Mouse (Mus musculus): ENCODE data around the gene BC051665. TPM values are rescaled to one million over a fixed set of nuclear protein-coding genes. Genes with fewer than 3 reads are reported as not detected.

The BC051665 gene
- not detected in 2 replicates for polyA plus RNA-seq (2015; fragmentation: Nextera tagmentation; extraction: Ambion mirVana)

DNA sequence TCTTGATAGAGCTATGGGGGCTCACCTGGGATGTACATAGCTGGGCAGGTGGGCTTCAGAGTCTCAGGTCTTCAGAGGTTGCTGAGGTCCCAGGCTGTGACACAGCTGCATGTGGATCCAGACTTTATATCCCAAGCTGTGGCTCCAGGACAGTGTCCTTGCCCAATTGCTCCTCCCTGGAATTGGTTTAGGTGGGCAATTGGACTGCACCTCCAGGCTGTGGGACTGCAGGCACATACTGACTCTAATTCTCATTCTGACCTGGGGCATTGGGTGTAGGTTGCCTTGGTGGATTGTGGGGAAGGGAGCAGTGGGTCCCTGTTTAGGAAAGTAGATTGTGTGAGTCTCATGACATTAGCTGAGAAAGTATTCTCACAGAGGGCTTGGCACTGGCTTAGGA lies at the start of gene BC051665:
BC051665 (minus strand) TSS at position 101 of the 400 bp plus-strand sequence.
- TF ChIP-seq CTCF (IDR thresholded peaks at IDR 0.05; ENCODE audit: low read depth): no peak

DNA sequence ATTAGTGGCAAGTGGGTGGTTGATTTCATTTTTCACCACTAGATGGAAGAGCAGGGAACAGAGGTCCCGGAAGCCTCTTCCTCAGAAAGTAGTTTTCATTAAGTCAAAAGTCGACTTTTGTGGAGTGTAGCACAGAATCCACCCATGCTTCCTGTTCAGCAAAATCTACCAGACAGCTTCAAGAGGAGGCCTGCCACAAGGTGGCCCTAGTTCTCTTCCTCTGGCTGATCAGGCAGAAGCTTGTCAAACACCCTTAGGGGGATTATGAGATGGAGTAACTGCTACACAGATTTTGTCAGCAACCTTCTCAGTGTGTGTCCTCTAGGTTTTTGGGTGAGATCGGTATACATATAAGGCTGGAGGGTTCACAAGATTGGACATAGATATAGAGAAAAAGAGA lies 39.9 kb upstream of the BC051665 start:
- no peak overlapping the region for H3K4me2 ChIP-seq (replicated peaks; ENCODE audit: low read depth)
- 52% methylated on average over 3 of the region's 3 CpGs for WGBS

More for the DNA sequence above, at the start of gene BC051665:
- no peaks in the 10 kb centered on the region for H3K4me1 ChIP-seq (replicated peaks; ENCODE audit: control insufficient read depth, insufficient read depth, low read length)
- H3K4me3 ChIP-seq (ENCODE audit: low read depth, low read length): no peak within 1 kb of the TSS
- ATAC-seq: no peak
- H3K9me3 ChIP-seq (ENCODE audit: control insufficient read depth): no peaks in the 10 kb centered on the region
- no peak within 1 kb of the TSS for H3K4me2 ChIP-seq (replicated peaks; ENCODE audit: low read depth)
- no peak within 1 kb of the TSS for H3K27ac ChIP-seq (ENCODE audit: low read depth, low read length)
- H3K36me3 ChIP-seq (ENCODE audit: control insufficient read depth, insufficient read depth): no peaks in the 10 kb centered on the region
- no peaks in the 10 kb centered on the region for H3K27me3 ChIP-seq (replicated peaks; ENCODE audit: control insufficient read depth, insufficient read depth, low read length)
- H3K9ac ChIP-seq (ENCODE audit: low read depth, low read length): no peak within 1 kb of the TSS

GRCm38 (mm10) chr13:60820486-60821175 lies 34.5 kb upstream of the BC051665 start:
- no peaks in the 10 kb centered on the region for H3K36me3 ChIP-seq (ENCODE audit: control insufficient read depth, insufficient read depth)
- H3K9ac ChIP-seq (ENCODE audit: low read depth, low read length): no peak overlapping the region
- no peak overlapping the region for H3K27ac ChIP-seq (ENCODE audit: low read depth, low read length)
- no peak overlapping the region for H3K4me2 ChIP-seq (replicated peaks; ENCODE audit: low read depth)
- WGBS: 50% methylated on average over 3 of the region's 3 CpGs
- no peak overlapping the region for H3K4me3 ChIP-seq (ENCODE audit: low read depth, low read length)
- H3K27me3 ChIP-seq (replicated peaks; ENCODE audit: control insufficient read depth, insufficient read depth, low read length): no peaks in the 10 kb centered on the region
- peak; percentile 68; the same call in 1 of the 2 replicates for ATAC-seq
- no peaks in the 10 kb centered on the region for H3K9me3 ChIP-seq (ENCODE audit: control insufficient read depth)
- no peaks in the 10 kb centered on the region for H3K4me1 ChIP-seq (replicated peaks; ENCODE audit: control insufficient read depth, insufficient read depth, low read length)
- TF ChIP-seq CTCF (IDR thresholded peaks at IDR 0.05; ENCODE audit: low read depth): no peak

More for the DNA sequence above, 39.9 kb upstream of the BC051665 start:
- Histone ChIP-seq H3K27me3 (replicated peaks; ENCODE audit: control insufficient read depth, insufficient read depth, low read length) (no peaks in the 10 kb centered on the region), H3K9me3 (ENCODE audit: control insufficient read depth) (no peaks in the 10 kb centered on the region), H3K9ac (ENCODE audit: low read depth, low read length) (no peak overlapping the region), H3K36me3 (ENCODE audit: control insufficient read depth, insufficient read depth) (no peaks in the 10 kb centered on the region), H3K4me1 (replicated peaks; ENCODE audit: control insufficient read depth, insufficient read depth, low read length) (no peaks in the 10 kb centered on the region), H3K4me3 (ENCODE audit: low read depth, low read length) (no peak overlapping the region), H3K27ac (ENCODE audit: low read depth, low read length) (no peak overlapping the region)
- TF ChIP-seq CTCF (IDR thresholded peaks at IDR 0.05; ENCODE audit: low read depth): peak; percentile 62
- no peak for ATAC-seq

GRCm38 (mm10) chr13:60819469-60819868 lies 33.3 kb upstream of the BC051665 start:
- Histone ChIP-seq H3K9ac (ENCODE audit: low read depth, low read length) (no peak overlapping the region), H3K4me1 (replicated peaks; ENCODE audit: control insufficient read depth, insufficient read depth, low read length) (no peaks in the 10 kb centered on the region), H3K36me3 (ENCODE audit: control insufficient read depth, insufficient read depth) (no peaks in the 10 kb centered on the region), H3K4me2 (replicated peaks; ENCODE audit: low read depth) (no peak overlapping the region), H3K27ac (ENCODE audit: low read depth, low read length) (no peak overlapping the region), H3K27me3 (replicated peaks; ENCODE audit: control insufficient read depth, insufficient read depth, low read length) (no peaks in the 10 kb centered on the region), H3K4me3 (ENCODE audit: low read depth, low read length) (no peak overlapping the region), H3K9me3 (ENCODE audit: control insufficient read depth) (no peaks in the 10 kb centered on the region)
- 8% methylated on average over 7 of the region's 7 CpGs for WGBS
- peak; percentile 90 for TF ChIP-seq CTCF (IDR thresholded peaks at IDR 0.05; ENCODE audit: low read depth)
- ATAC-seq: no peak

DNA sequence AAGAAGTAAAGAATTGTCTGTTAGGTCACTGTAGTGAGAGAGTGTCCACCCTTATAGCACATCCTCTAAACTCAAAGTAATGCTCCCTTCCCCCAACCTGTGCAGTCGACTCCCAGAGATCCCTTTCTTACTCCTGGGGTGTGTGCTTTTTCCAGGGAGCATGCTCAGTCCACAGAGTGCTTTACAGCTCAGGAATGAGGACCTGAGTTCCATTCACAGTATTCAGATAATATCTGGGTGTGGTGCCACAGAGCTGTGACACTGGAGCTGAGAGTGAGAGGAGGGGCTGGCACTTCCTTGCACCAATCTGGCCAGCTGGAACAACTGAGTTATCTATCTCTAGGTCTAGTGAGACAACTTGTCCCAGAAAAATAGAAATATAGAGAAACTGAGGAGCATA lies 27.6 kb upstream of the BC051665 start:
- no peak overlapping the region for H3K9ac ChIP-seq (ENCODE audit: low read depth, low read length)
- 23% methylated on average over 1 of the region's 1 CpGs for WGBS
- no peak overlapping the region for H3K27ac ChIP-seq (ENCODE audit: low read depth, low read length)
- H3K4me3 ChIP-seq (ENCODE audit: low read depth, low read length): no peak overlapping the region
- TF ChIP-seq CTCF (IDR thresholded peaks at IDR 0.05; ENCODE audit: low read depth): no peak
- H3K27me3 ChIP-seq (replicated peaks; ENCODE audit: control insufficient read depth, insufficient read depth, low read length): no peaks in the 10 kb centered on the region
- H3K36me3 ChIP-seq (ENCODE audit: control insufficient read depth, insufficient read depth): no peaks in the 10 kb centered on the region
- H3K4me2 ChIP-seq (replicated peaks; ENCODE audit: low read depth): no peak overlapping the region
- no peaks in the 10 kb centered on the region for H3K9me3 ChIP-seq (ENCODE audit: control insufficient read depth)
- H3K4me1 ChIP-seq (replicated peaks; ENCODE audit: control insufficient read depth, insufficient read depth, low read length): no peaks in the 10 kb centered on the region
- no peak for ATAC-seq

DNA sequence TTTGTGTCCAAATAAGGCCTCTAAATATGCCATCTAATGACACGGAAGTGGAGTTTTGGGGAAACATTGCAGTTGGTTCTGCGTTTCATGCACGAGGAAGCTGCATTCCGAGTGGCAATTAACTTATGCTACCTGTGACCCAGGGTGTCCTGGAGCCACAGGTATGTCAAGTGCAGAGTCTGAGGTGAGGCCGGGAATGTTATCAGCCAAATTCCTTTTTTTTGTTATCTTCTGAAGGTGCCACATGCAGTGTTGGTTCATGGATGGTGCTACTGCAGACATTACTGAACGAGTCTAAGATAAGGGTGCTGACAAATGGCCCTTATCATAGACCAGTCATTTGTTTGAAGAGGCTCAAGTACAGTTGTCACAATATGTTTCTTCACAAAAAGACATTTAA lies 26.6 kb upstream of the BC051665 start:
- Histone ChIP-seq H3K9ac (ENCODE audit: low read depth, low read length) (no peak overlapping the region), H3K27ac (ENCODE audit: low read depth, low read length) (no peak overlapping the region), H3K4me3 (ENCODE audit: low read depth, low read length) (no peak overlapping the region), H3K4me1 (replicated peaks; ENCODE audit: control insufficient read depth, insufficient read depth, low read length) (no peaks in the 10 kb centered on the region), H3K27me3 (replicated peaks; ENCODE audit: control insufficient read depth, insufficient read depth, low read length) (no peaks in the 10 kb centered on the region), H3K4me2 (replicated peaks; ENCODE audit: low read depth) (no peak overlapping the region), H3K36me3 (ENCODE audit: control insufficient read depth, insufficient read depth) (no peaks in the 10 kb centered on the region), H3K9me3 (ENCODE audit: control insufficient read depth) (no peaks in the 10 kb centered on the region)
- 46% methylated on average over 6 of the region's 6 CpGs for WGBS
- TF ChIP-seq CTCF (IDR thresholded peaks at IDR 0.05; ENCODE audit: low read depth): no peak
- no peak for ATAC-seq

Data from intestine, postnatal 0 days (tissue).